Mouse (Mus musculus): ENCODE measurements at regions not wholly inside any gene's neighbourhood (a gene's known extent, or its start where the extent isn't known, plus 50 kb on each side); places are given as distances from the start of the nearest gene placed in this dataset.

GRCm38 (mm10) chr10:117512424-117513257 is 116.7 kb upstream of the Cpm start:
- TF ChIP-seq CTCF (IDR thresholded peaks at IDR 0.05; ENCODE audit: control insufficient read depth, insufficient read depth, insufficient replicate concordance, low read depth, low read length) (no peak), POLR2A (IDR thresholded peaks at IDR 0.05; ENCODE audit: control insufficient read depth, low read depth, low read length) (no peak)

GRCm38 (mm10) chr10:117511483-117512406 is 117.6 kb upstream of the Cpm start:
- H3K27ac ChIP-seq (ENCODE audit: control insufficient read depth, insufficient read depth, low read depth, low read length), result no peak overlapping the region
- H3K4me3 ChIP-seq (ENCODE audit: control insufficient read depth, low read depth, low read length), result no peak overlapping the region
- H3K27me3 ChIP-seq (ENCODE audit: control insufficient read depth, insufficient read depth, low read length), result no peaks in the 10 kb centered on the region
- H3K36me3 ChIP-seq (ENCODE audit: control insufficient read depth, insufficient read depth, low read length), result no peaks in the 10 kb centered on the region
- peaks cover 3% of the 10 kb centered on the region; the same call in 1 of the 2 replicates for H3K4me1 ChIP-seq (ENCODE audit: control insufficient read depth, insufficient read depth, low read length)
- TF ChIP-seq CTCF (IDR thresholded peaks at IDR 0.05; ENCODE audit: control insufficient read depth, insufficient read depth, insufficient replicate concordance, low read depth, low read length), result no peak
- no peak for TF ChIP-seq POLR2A (IDR thresholded peaks at IDR 0.05; ENCODE audit: control insufficient read depth, low read depth, low read length)

More at GRCm38 (mm10) chr10:117512424-117513257, 116.7 kb upstream of the Cpm start:
- H3K4me1 ChIP-seq (ENCODE audit: control insufficient read depth, insufficient read depth, low read length), result peaks cover 3% of the 10 kb centered on the region; the same call in 1 of the 2 replicates
- H3K27me3 ChIP-seq (ENCODE audit: control insufficient read depth, insufficient read depth, low read length), result no peaks in the 10 kb centered on the region
- H3K4me3 ChIP-seq (ENCODE audit: control insufficient read depth, low read depth, low read length), result no peak overlapping the region
- no peaks in the 10 kb centered on the region for H3K36me3 ChIP-seq (ENCODE audit: control insufficient read depth, insufficient read depth, low read length)
- no peak overlapping the region for H3K27ac ChIP-seq (ENCODE audit: control insufficient read depth, insufficient read depth, low read depth, low read length)

- TF ChIP-seq POLR2A (IDR thresholded peaks at IDR 0.05; ENCODE audit: control insufficient read depth, low read depth, low read length) (no peak), CTCF (IDR thresholded peaks at IDR 0.05; ENCODE audit: control insufficient read depth, insufficient read depth, insufficient replicate concordance, low read depth, low read length) (no peak)
- Histone ChIP-seq H3K4me1 (ENCODE audit: control insufficient read depth, insufficient read depth, low read length) (peaks cover 3% of the 10 kb centered on the region; the same call in 1 of the 2 replicates), H3K27ac (ENCODE audit: control insufficient read depth, insufficient read depth, low read depth, low read length) (no peak overlapping the region), H3K4me3 (ENCODE audit: control insufficient read depth, low read depth, low read length) (no peak overlapping the region), H3K36me3 (ENCODE audit: control insufficient read depth, insufficient read depth, low read length) (no peaks in the 10 kb centered on the region), H3K27me3 (ENCODE audit: control insufficient read depth, insufficient read depth, low read length) (no peaks in the 10 kb centered on the region)
These were observed 118.5 kb upstream of the Cpm start for GRCm38 (mm10) chr10:117510529-117511482.

- no peak overlapping the region for H3K4me3 ChIP-seq (ENCODE audit: control insufficient read depth, low read depth, low read length)
- H3K36me3 ChIP-seq (ENCODE audit: control insufficient read depth, insufficient read depth, low read length), result no peaks in the 10 kb centered on the region
- no peaks in the 10 kb centered on the region for H3K27me3 ChIP-seq (ENCODE audit: control insufficient read depth, insufficient read depth, low read length)
- TF ChIP-seq CTCF (IDR thresholded peaks at IDR 0.05; ENCODE audit: control insufficient read depth, insufficient read depth, insufficient replicate concordance, low read depth, low read length), result no peak
- H3K4me1 ChIP-seq (ENCODE audit: control insufficient read depth, insufficient read depth, low read length), result no peaks in the 10 kb centered on the region
- H3K27ac ChIP-seq (ENCODE audit: control insufficient read depth, insufficient read depth, low read depth, low read length), result no peak overlapping the region
These were observed 119.1 kb upstream of the Cpm start for GRCm38 (mm10) chr10:117510224-117510486.

- TF ChIP-seq CTCF (IDR thresholded peaks at IDR 0.05; ENCODE audit: control insufficient read depth, insufficient read depth, insufficient replicate concordance, low read depth, low read length), result no peak
- TF ChIP-seq POLR2A (IDR thresholded peaks at IDR 0.05; ENCODE audit: control insufficient read depth, low read depth, low read length), result no peak
- Histone ChIP-seq H3K4me1 (ENCODE audit: control insufficient read depth, insufficient read depth, low read length) (no peaks in the 10 kb centered on the region), H3K27me3 (ENCODE audit: control insufficient read depth, insufficient read depth, low read length) (no peaks in the 10 kb centered on the region), H3K36me3 (ENCODE audit: control insufficient read depth, insufficient read depth, low read length) (no peaks in the 10 kb centered on the region), H3K27ac (ENCODE audit: control insufficient read depth, insufficient read depth, low read depth, low read length) (no peak overlapping the region), H3K4me3 (ENCODE audit: control insufficient read depth, low read depth, low read length) (no peak overlapping the region)
These were observed 119.7 kb upstream of the Cpm start for GRCm38 (mm10) chr10:117509431-117510223.

GRCm38 (mm10) chr10:117506252-117506992 is 122.9 kb upstream of the Cpm start:
- Histone ChIP-seq H3K27me3 (ENCODE audit: control insufficient read depth, insufficient read depth, low read length) (no peaks in the 10 kb centered on the region), H3K4me1 (ENCODE audit: control insufficient read depth, insufficient read depth, low read length) (no peaks in the 10 kb centered on the region), H3K36me3 (ENCODE audit: control insufficient read depth, insufficient read depth, low read length) (no peaks in the 10 kb centered on the region), H3K4me3 (ENCODE audit: control insufficient read depth, low read depth, low read length) (no peak overlapping the region), H3K27ac (ENCODE audit: control insufficient read depth, insufficient read depth, low read depth, low read length) (no peak overlapping the region)
- no peak for TF ChIP-seq CTCF (IDR thresholded peaks at IDR 0.05; ENCODE audit: control insufficient read depth, insufficient read depth, insufficient replicate concordance, low read depth, low read length)
- TF ChIP-seq POLR2A (IDR thresholded peaks at IDR 0.05; ENCODE audit: control insufficient read depth, low read depth, low read length), result no peak

Data from testis, adult 2 months (tissue).